Mouse (Mus musculus) hindbrain, embryonic 11.5 days (tissue): ENCODE measurements around the gene Mfrp. TPM values are rescaled to one million over a fixed set of nuclear protein-coding genes. Genes with fewer than 3 reads are reported as not detected.
A peak's percentile ranks its signal among the peaks of the same experiment; 100 is the strongest.

Source experiments
- ATAC-seq: fragments of 200-750 bp; cut with Nextera tagmentation; 2 replicates; pipeline ENCODE4 v1.8.0; 2017; ENCODE audit warnings: mild to moderate bottlenecking, moderate TSS enrichment, moderate library complexity; ENCODE audit not compliant: low FRiP score
- DNase-seq: peaks from one replicate; pipeline ENCODE4 v3.0.0-alpha.2; 2015; ENCODE audit warnings: low spot score
- H3K27ac ChIP-seq: fragments of 300-500 bp; sonication (generic); 2 replicates; pipeline ENCODE4 v1.5.1; 2014; ENCODE audit warnings: mild to moderate bottlenecking, low read depth, low read length
- H3K27me3 ChIP-seq: fragments of 300-500 bp; sonication (generic); 2 replicates; pipeline ENCODE4 v1.6.1; 2014; ENCODE audit warnings: mild to moderate bottlenecking, low read length, moderate library complexity, mixed read lengths; ENCODE audit not compliant: control insufficient read depth, insufficient read depth
- H3K36me3 ChIP-seq: fragments of 300-500 bp; sonication (generic); 2 replicates; pipeline ENCODE4 v1.6.1; 2014; ENCODE audit warnings: mild to moderate bottlenecking, low read length, moderate library complexity, mixed read lengths; ENCODE audit not compliant: control insufficient read depth, insufficient read depth
- H3K4me1 ChIP-seq: fragments of 300-500 bp; sonication (generic); replicated peaks from 2 replicates; pipeline ENCODE4 v1.6.1; 2014; ENCODE audit warnings: low read length, mixed read lengths; ENCODE audit not compliant: control insufficient read depth, insufficient read depth
- H3K4me2 ChIP-seq: fragments of 300-500 bp; sonication (generic); replicated peaks from 2 replicates; pipeline ENCODE4 v1.6.1; 2014; ENCODE audit warnings: mild to moderate bottlenecking, low read depth, low read length
- H3K4me3 ChIP-seq: fragments of 300-500 bp; sonication (generic); 2 replicates; pipeline ENCODE4 v1.5.1; 2014; ENCODE audit warnings: low read depth, low read length
- H3K9ac ChIP-seq: fragments of 300-500 bp; sonication (generic); 2 replicates; pipeline ENCODE4 v1.6.1; 2014; ENCODE audit warnings: low read depth, low read length
- H3K9me3 ChIP-seq: fragments of 300-500 bp; sonication (generic); 2 replicates; pipeline ENCODE4 v1.6.1; 2016; ENCODE audit warnings: low read length; ENCODE audit not compliant: control insufficient read depth
- WGBS: fragments of 180-500 bp; shearing (Covaris S2); extraction: QIAGEN DNeasy Blood & Tissue Kit; methylation state at CpG from one replicate; pipeline ENCODE4 v1.1.7; 2014; 5-methylcytosine and 5-hydroxymethylcytosine counted together
- polyA plus RNA-seq: library from polyadenylated mRNA; unstranded; fragments of >200 nt; fragmentation: Nextera tagmentation; extraction: Ambion mirVana; gene quantifications from 2 replicates; pipeline ENCODE4 v1.2.1, GENCODE M21; 2014

The Mfrp gene
- polyA plus RNA-seq, 1 experiment from 2014 or later = 0.23 TPM

GRCm38 (mm10) chr9:44115599-44115998 lies 14.1 kb downstream of the Mfrp start:
- Histone ChIP-seq H3K9ac (no peak overlapping the region), H3K4me1 (no peaks in the 10 kb centered on the region), H3K4me2 (no peak overlapping the region), H3K9me3 (no peaks in the 10 kb centered on the region), H3K4me3 (no peak overlapping the region), H3K27ac (no peak overlapping the region), H3K36me3 (no peaks in the 10 kb centered on the region), H3K27me3 (no peaks in the 10 kb centered on the region)
- WGBS = 92% methylated on average over 9 of the region's 9 CpGs
- no peak for ATAC-seq
- DNase-seq = no peak

GRCm38 (mm10) chr9:44116182-44116581 lies 14.7 kb downstream of the Mfrp start:
- no peak for ATAC-seq
- Histone ChIP-seq H3K9ac (no peak overlapping the region), H3K9me3 (no peaks in the 10 kb centered on the region), H3K4me2 (no peak overlapping the region), H3K36me3 (no peaks in the 10 kb centered on the region), H3K27me3 (no peaks in the 10 kb centered on the region), H3K4me3 (no peak overlapping the region), H3K27ac (no peak overlapping the region), H3K4me1 (no peaks in the 10 kb centered on the region)
- WGBS = 90% methylated on average over 4 of the region's 4 CpGs
- DNase-seq = no peak

DNA sequence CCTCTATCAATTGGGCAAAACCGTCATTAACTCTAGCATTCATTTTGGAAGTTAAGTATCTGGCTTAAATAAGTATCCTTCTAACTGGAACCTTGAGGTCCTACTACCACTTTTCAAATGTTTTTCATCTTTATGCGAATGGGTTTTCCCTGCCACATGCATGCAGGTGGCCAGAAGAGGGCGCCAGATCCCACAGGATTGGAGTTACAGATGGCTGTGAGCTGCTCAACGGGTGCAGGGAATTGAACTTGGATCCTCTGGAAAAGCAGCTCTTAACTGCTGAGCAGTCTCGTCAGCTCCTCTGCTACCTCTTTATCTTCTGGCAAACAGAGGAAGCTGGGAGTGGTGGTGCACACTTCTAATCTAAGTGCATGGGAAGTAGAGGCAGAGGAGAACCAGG lies 17.5 kb downstream of the Mfrp start:
- Histone ChIP-seq H3K27ac (no peak overlapping the region), H3K4me3 (no peak overlapping the region), H3K4me2 (no peak overlapping the region), H3K9ac (no peak overlapping the region), H3K4me1 (no peaks in the 10 kb centered on the region), H3K27me3 (no peaks in the 10 kb centered on the region), H3K36me3 (no peaks in the 10 kb centered on the region), H3K9me3 (no peaks in the 10 kb centered on the region)
- DNase-seq (no peak), ATAC-seq (no peak)
- 44% methylated on average over 5 of the region's 5 CpGs for WGBS

GRCm38 (mm10) chr9:44119948-44120465 lies 18.5 kb downstream of the Mfrp start:
- Histone ChIP-seq H3K4me2 (no peak overlapping the region), H3K27me3 (no peaks in the 10 kb centered on the region), H3K4me3 (no peak overlapping the region), H3K36me3 (no peaks in the 10 kb centered on the region), H3K27ac (no peak overlapping the region), H3K4me1 (no peaks in the 10 kb centered on the region), H3K9ac (no peak overlapping the region), H3K9me3 (no peaks in the 10 kb centered on the region)
- ATAC-seq (no peak), DNase-seq (no peak)
- WGBS = 83% methylated on average over 8 of the region's 8 CpGs

DNA sequence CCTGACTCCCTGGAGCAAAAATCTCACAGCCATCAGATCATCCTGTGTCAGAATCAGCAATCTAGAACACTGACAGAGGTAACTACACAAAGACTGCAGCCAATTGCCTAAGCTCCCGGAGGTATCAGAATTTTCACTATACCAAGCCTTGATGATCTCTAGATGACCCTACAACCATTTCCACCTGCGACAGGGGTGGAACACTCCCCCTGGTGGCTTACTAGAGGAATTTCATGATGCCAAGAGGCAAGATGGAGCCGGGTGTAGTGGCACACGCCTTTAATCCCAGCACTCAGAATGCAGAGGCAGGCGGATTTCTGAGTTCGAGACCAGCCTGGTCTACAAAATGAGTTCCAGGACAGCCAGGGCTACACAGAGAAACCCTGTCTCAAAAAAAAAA lies 22.8 kb downstream of the Mfrp start:
- ATAC-seq (no peak), DNase-seq (no peak)
- 73% methylated on average over 6 of the region's 6 CpGs for WGBS
- H3K27ac ChIP-seq = no peak overlapping the region
- 0 out of 2 replicates have a peak, but pooled peaks cover 1% of the 10 kb centered on the region for H3K27me3 ChIP-seq
- H3K4me1 ChIP-seq = no peaks in the 10 kb centered on the region; the same call in 1 of the 2 replicates
- no peak overlapping the region for H3K4me3 ChIP-seq
- no peak overlapping the region for H3K9ac ChIP-seq
- no peaks in the 10 kb centered on the region for H3K36me3 ChIP-seq
- H3K4me2 ChIP-seq = no peak overlapping the region
- H3K9me3 ChIP-seq = no peaks in the 10 kb centered on the region

- WGBS = 28% methylated on average over 5 of the region's 5 CpGs
- H3K4me3 ChIP-seq = no peak overlapping the region
- no peak overlapping the region for H3K4me2 ChIP-seq
- no peaks in the 10 kb centered on the region for H3K36me3 ChIP-seq
- DNase-seq (no peak), ATAC-seq (no peak)
- H3K9me3 ChIP-seq = no peaks in the 10 kb centered on the region
- no peaks in the 10 kb centered on the region; the same call in 1 of the 2 replicates for H3K4me1 ChIP-seq
- H3K27ac ChIP-seq = no peak overlapping the region
- no peak overlapping the region for H3K9ac ChIP-seq
- H3K27me3 ChIP-seq = 0 out of 2 replicates have a peak, but pooled peaks cover 3% of the 10 kb centered on the region
Observed at GRCm38 (mm10) chr9:44125026-44125425, 23.5 kb downstream of the Mfrp start.

GRCm38 (mm10) chr9:44125546-44126428 lies 24.3 kb downstream of the Mfrp start:
- H3K27ac ChIP-seq = no peak overlapping the region

GRCm38 (mm10) chr9:44126746-44127145 lies 25.2 kb downstream of the Mfrp start:
- DNase-seq (no peak), ATAC-seq (no peak)
- Histone ChIP-seq H3K9me3 (no peaks in the 10 kb centered on the region), H3K4me1 (peaks cover 6% of the 10 kb centered on the region), H3K27ac (no peak overlapping the region), H3K27me3 (0 out of 2 replicates have a peak, but pooled peaks cover 3% of the 10 kb centered on the region), H3K36me3 (no peaks in the 10 kb centered on the region), H3K9ac (no peak overlapping the region), H3K4me3 (no peak overlapping the region), H3K4me2 (no peak overlapping the region)
- 84% methylated on average over 3 of the region's 3 CpGs for WGBS

More at GRCm38 (mm10) chr9:44125546-44126428, 24.3 kb downstream of the Mfrp start:
- no peaks in the 10 kb centered on the region for H3K36me3 ChIP-seq
- no peaks in the 10 kb centered on the region for H3K9me3 ChIP-seq
- no peak overlapping the region for H3K4me3 ChIP-seq
- H3K4me2 ChIP-seq = no peak overlapping the region
- ATAC-seq = no peak
- H3K4me1 ChIP-seq = peaks cover 6% of the 10 kb centered on the region
- 0 out of 2 replicates have a peak, but pooled peaks cover 3% of the 10 kb centered on the region for H3K27me3 ChIP-seq
- DNase-seq = peak; percentile 95
- 34% methylated on average over 18 of the region's 18 CpGs for WGBS
- H3K9ac ChIP-seq = no peak overlapping the region
